Mouse (Mus musculus) liver, embryonic 11.5 days (tissue): ENCODE measurements around the gene Slc29a2. TPM values are rescaled to one million over a fixed set of nuclear protein-coding genes. Genes with fewer than 3 reads are reported as not detected.

Experiments used
- ATAC-seq: fragments of 200-750 bp; cut with Nextera tagmentation; replicated peaks from 2 replicates; pipeline ENCODE4 v1.8.0; 2017; ENCODE audit warnings: moderate number of reproducible peaks, mild to moderate bottlenecking, moderate TSS enrichment, moderate library complexity; ENCODE audit not compliant: low FRiP score
- DNase-seq: peaks from one replicate; pipeline ENCODE4 v3.0.0-alpha.2; 2017; ENCODE audit warnings: low spot score
- H3K27ac ChIP-seq: fragments of 300-500 bp; sonication (generic); 2 replicates; pipeline ENCODE4 v1.5.1; 2014; ENCODE audit warnings: mild to moderate bottlenecking, low read depth, low read length, control low read depth
- H3K27me3 ChIP-seq: fragments of 300-500 bp; sonication (generic); replicated peaks from 2 replicates; pipeline ENCODE4 v1.6.1; 2014; ENCODE audit warnings: low read length, mixed read lengths; ENCODE audit not compliant: control insufficient read depth, insufficient read depth
- H3K36me3 ChIP-seq: fragments of 300-500 bp; sonication (generic); 2 replicates; pipeline ENCODE4 v1.6.1; 2014; ENCODE audit warnings: mild to moderate bottlenecking, low read length, moderate library complexity, mixed read lengths; ENCODE audit not compliant: control insufficient read depth, insufficient read depth
- H3K4me1 ChIP-seq: fragments of 300-500 bp; sonication (generic); replicated peaks from 2 replicates; pipeline ENCODE4 v1.6.1; 2014; ENCODE audit warnings: low read length, mixed read lengths; ENCODE audit not compliant: control insufficient read depth, insufficient read depth
- H3K4me2 ChIP-seq: fragments of 300-500 bp; sonication (generic); 2 replicates; pipeline ENCODE4 v1.6.1; 2014; ENCODE audit warnings: mild to moderate bottlenecking, control low read depth, moderate library complexity
- H3K4me3 ChIP-seq: fragments of 300-500 bp; sonication (generic); 2 replicates; pipeline ENCODE4 v1.5.1; 2014; ENCODE audit warnings: low read depth, low read length, control low read depth
- H3K9ac ChIP-seq: fragments of 300-500 bp; sonication (generic); 2 replicates; pipeline ENCODE4 v1.6.1; 2014; ENCODE audit warnings: low read depth, low read length, control low read depth
- H3K9me3 ChIP-seq: fragments of 300-500 bp; sonication (generic); 2 replicates; pipeline ENCODE4 v1.6.1; 2016; ENCODE audit warnings: low read length, inconsistent platforms, mixed read lengths; ENCODE audit not compliant: control insufficient read depth
- WGBS: fragments of 180-500 bp; shearing (Covaris S2); extraction: QIAGEN DNeasy Blood & Tissue Kit; methylation state at CpG from one replicate; pipeline ENCODE4 v1.1.7; 2014; 5-methylcytosine and 5-hydroxymethylcytosine counted together
- polyA plus RNA-seq: library from polyadenylated mRNA; unstranded; fragments of >200 nt; fragmentation: Nextera tagmentation; extraction: Ambion mirVana; gene quantifications from 2 replicates; pipeline ENCODE4 v1.2.1, GENCODE M21; 2014

Gene Slc29a2
- polyA plus RNA-seq, 1 experiment from 2014 or later, result 6.2 TPM

- DNase-seq, result no peak
- no peak overlapping the region for H3K4me3 ChIP-seq
- H3K36me3 ChIP-seq, result no peaks in the 10 kb centered on the region
- no peaks in the 10 kb centered on the region for H3K4me1 ChIP-seq
- H3K4me2 ChIP-seq, result no peak overlapping the region
- no peaks in the 10 kb centered on the region for H3K9me3 ChIP-seq
- no peak overlapping the region for H3K27ac ChIP-seq
- H3K27me3 ChIP-seq, result peaks cover 52% of the 10 kb centered on the region
- 88% methylated on average over 1 of the region's 1 CpGs for WGBS
- ATAC-seq, result no peak
- no peak overlapping the region for H3K9ac ChIP-seq
These were observed 55.6 kb downstream of the Slc29a2 start for GRCm38 (mm10) chr19:5079279-5079678.

Other genes with a start within 250 kb of the Slc29a2 start
- 49.9 and 54.0 TPM in 2 replicates for gene Rbm4, start 230.0 kb upstream of the Slc29a2 start, polyA plus RNA-seq
- 19.4 and 30.1 TPM in 2 replicates for gene Gm21992, start 212.2 kb upstream of the Slc29a2 start, polyA plus RNA-seq
- gene Rbm14, start 212.2 kb upstream of the Slc29a2 start, polyA plus RNA-seq, result 92.4 and 104 TPM in 2 replicates
- gene Ccs, start 184.5 kb upstream of the Slc29a2 start, polyA plus RNA-seq, result 46.2 and 49.8 TPM in 2 replicates
- 0.05 TPM in 1 of 2 replicates, not detected in the other for gene Ccdc87, start 184.5 kb upstream of the Slc29a2 start, polyA plus RNA-seq
- gene Ctsf, start 168.7 kb upstream of the Slc29a2 start, polyA plus RNA-seq, result 13.2 and 13.3 TPM in 2 replicates
- gene Actn3, start 146.0 kb upstream of the Slc29a2 start, polyA plus RNA-seq, result 1.9 and 2.1 TPM in 2 replicates
- 12.2 and 13.6 TPM in 2 replicates for gene Zdhhc24, start 145.2 kb upstream of the Slc29a2 start, polyA plus RNA-seq
- 1.2 and 2.5 TPM in 2 replicates for gene Bbs1, start 117.2 kb upstream of the Slc29a2 start, polyA plus RNA-seq
- gene Dpp3, start 95.6 kb upstream of the Slc29a2 start, polyA plus RNA-seq, result 114 and 131 TPM in 2 replicates
- gene Peli3, start 80.7 kb upstream of the Slc29a2 start, polyA plus RNA-seq, result 0.34 and 0.39 TPM in 2 replicates
- 138 and 139 TPM in 2 replicates for gene Mrpl11, start 61.7 kb upstream of the Slc29a2 start, polyA plus RNA-seq
- gene Npas4, start 33.5 kb upstream of the Slc29a2 start, polyA plus RNA-seq, result 0.04 TPM in 1 of 2 replicates, not detected in the other
- gene B4gat1, start 15.0 kb downstream of the Slc29a2 start, polyA plus RNA-seq, result 19.1 and 21.3 TPM in 2 replicates
- gene AC124502.3, start 15.0 kb downstream of the Slc29a2 start, polyA plus RNA-seq, result 1.1 TPM in 2 replicates
- gene Brms1, start 17.5 kb downstream of the Slc29a2 start, polyA plus RNA-seq, result 61.2 and 61.3 TPM in 2 replicates
- 1.3 and 1.4 TPM in 2 replicates for gene Rin1, start 26.6 kb downstream of the Slc29a2 start, polyA plus RNA-seq
- gene Cd248, start 44.2 kb downstream of the Slc29a2 start, polyA plus RNA-seq, result 28.6 and 29.3 TPM in 2 replicates
- gene Tmem151a, start 61.7 kb downstream of the Slc29a2 start, polyA plus RNA-seq, result 2.6 TPM in 2 replicates
- 77.8 and 83.4 TPM in 2 replicates for gene Yif1a, start 64.7 kb downstream of the Slc29a2 start, polyA plus RNA-seq
- 8.4 and 9.5 TPM in 2 replicates for gene Cnih2, start 74.7 kb downstream of the Slc29a2 start, polyA plus RNA-seq
- gene Rab1b, start 83.2 kb downstream of the Slc29a2 start, polyA plus RNA-seq, result 180 and 185 TPM in 2 replicates
- gene Klc2, start 94.7 kb downstream of the Slc29a2 start, polyA plus RNA-seq, result 7.3 and 8.3 TPM in 2 replicates
- gene Pacs1, start 249.3 kb downstream of the Slc29a2 start, polyA plus RNA-seq, result 27.0 and 30.3 TPM in 2 replicates